Mouse (Mus musculus) layer of hippocampus, adult 18-20 months (tissue): ENCODE measurements around the gene Zfp974. TPM values are rescaled to one million over a fixed set of nuclear protein-coding genes. Genes with fewer than 3 reads are reported as not detected.
A peak's percentile ranks its signal among the peaks of the same experiment; 100 is the strongest.
"Not testable (repeated sequence)": the region's sequence is repeated elsewhere in the genome, so short reads cannot be mapped to it uniquely, and the experiment has no call there.

ENCODE experiments used
- DNase-seq, 2 experiments: peaks; one replicate each; pipeline ENCODE4 v3.0.0; 2022; ENCODE audit warnings: low spot score in 2 of 2
- long read RNA-seq: library from polyadenylated mRNA; stranded (forward); transcript quantifications from one replicate; pipeline ENCODE4 v2.0.0, GENCODE M21; 2021
- total RNA-seq, 2 experiments: library from RNA; stranded (reverse); gene quantifications; 2 replicates each; pipeline ENCODE4 v1.2.3; 2021

The Zfp974 gene
- total RNA-seq = 10 to 100 TPM; 14.8 to 16.7 TPM
- long read RNA-seq, partial matches to known transcripts = 0 of 2 reads
- long read RNA-seq, other reads (novel, unspliced or antisense) = 2 of 2 reads

GRCm38 (mm10) chr7:27928818-27929695 is at the start of gene Zfp974:
Zfp974 (minus strand) TSS chr7:27929460.
- peak; percentile 41 to 64 for DNase-seq

DNA sequence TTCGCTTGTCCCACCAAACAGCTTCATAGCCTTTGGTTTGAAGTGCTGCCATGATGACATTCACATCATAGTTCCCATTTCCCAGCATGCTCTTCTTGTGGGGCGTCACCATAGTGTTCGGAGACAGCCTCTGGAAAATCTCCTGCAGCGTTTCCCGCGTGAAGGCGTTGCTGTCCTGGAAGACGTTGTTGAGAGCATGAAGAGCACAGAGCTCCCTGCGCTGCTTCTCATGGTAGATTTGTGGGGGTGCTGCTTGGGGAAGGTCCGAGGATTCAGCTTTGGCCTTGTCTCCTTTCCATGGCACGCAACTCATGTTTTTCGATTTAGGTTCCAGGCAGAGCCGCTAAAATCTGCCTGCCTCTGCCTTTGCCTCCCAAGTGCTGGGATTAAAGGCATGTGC is 20.2 kb upstream of the Zfp974 start:
- DNase-seq = not testable (repeated sequence)

DNA sequence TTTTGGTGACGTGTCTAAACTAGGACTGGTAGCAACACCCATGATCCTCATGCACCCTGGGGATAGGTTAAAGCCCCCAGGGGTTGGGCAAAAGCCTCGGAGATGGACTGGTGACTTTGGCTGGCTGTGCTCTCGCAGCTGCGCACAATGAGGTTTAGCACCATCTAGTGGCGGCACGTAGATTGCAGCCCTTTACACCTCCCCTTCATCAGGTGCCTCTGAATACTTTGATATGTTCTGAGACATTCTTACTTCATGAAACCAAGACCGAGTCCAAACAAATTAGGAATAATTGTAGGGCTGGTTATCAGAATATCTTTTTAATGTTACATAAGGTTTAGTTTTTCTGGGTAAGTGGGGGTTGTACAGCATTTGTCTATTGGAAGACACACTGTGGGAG is 12.6 kb upstream of the Zfp974 start:
- peak in 1 of 2 experiments; percentile 34 for DNase-seq

DNA sequence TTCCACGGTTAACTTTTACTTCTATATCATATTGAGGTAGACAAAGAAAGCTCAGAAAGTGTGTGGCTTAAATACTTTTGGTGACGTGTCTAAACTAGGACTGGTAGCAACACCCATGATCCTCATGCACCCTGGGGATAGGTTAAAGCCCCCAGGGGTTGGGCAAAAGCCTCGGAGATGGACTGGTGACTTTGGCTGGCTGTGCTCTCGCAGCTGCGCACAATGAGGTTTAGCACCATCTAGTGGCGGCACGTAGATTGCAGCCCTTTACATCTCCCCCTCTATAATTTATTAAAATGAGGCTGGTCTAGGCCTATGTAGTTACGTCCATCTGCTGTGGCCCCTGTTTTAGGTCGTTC is 4.5 kb upstream of the Zfp974 start:
- DNase-seq = not testable (repeated sequence)

DNA sequence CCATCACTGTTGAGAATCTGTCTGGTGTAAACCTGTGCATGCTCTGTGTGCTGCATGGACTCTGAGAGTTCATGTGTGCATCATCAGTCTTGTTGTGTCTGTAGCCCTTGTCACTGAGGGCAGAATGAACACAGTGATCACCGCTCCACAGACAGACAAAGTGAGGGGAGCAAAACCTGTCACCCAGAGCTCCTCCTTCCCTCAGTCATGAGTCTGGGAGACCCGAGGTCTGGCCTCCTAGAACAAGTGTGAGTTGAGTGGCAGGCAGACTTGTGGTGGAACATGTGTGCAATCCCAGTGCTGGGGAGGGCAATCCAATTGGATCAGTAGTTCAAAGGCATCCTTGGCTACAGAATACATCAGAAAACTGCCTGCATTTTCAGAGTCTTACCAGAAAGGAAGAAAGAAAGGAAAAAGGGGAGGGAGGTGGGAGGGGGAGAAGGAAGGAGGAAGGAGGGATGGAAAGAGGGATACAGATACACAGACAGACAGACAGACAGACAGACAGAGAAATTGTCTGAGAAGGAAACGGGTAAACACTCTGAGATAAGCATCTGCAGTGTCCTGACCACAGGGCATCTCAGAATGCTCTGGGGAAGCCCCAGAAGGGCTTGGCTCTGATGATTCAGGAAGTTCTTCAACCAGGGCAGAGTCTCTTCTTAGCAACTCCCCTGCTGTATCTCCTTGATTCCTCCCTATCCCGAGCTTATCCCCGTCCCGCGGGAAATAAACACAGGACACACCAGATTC is 4.0 kb upstream of the Zfp974 start:
- no peak for DNase-seq

- not testable (repeated sequence) for DNase-seq
These were observed 2.2 kb downstream of the Zfp974 start for GRCm38 (mm10) chr7:27927041-27927440.

- DNase-seq = not testable (repeated sequence)
These were observed 18.3 kb downstream of the Zfp974 start for GRCm38 (mm10) chr7:27910952-27911351.

DNA sequence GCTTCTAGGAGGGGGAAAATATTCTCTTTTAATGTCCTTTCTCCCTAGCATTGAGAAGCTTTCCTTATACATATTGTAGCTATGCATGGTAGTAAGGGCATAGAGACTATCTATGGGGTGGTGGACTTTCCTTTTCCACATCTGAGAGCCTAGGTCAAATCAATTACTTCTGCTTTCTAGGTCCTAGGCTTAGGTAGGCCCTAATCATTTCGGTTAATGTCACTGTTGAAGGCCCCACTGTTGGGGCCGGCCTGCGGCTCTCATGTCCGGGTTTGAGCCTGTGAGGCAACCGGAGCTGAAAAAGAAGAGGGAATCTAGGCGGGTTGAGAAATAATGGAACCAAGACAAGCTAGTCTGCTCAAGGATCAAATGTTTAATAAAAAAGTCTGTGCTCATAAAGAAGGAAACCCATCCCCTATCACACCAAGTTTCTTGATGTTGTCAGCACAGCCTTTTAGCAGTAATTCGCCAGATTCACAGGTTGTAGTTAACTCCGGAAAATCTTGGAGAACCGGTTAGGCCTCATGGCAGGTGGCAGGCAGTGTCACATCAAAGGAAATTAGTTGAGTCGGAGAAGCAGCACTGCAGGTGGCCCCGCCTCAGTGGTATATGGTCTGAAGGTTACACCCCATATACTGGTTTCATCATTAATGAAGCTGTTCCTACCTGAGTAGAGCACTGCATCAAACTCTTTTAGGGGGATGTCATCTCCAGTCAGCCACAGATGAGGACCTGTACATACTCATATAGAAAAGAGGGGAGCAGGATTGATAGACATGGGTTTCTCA is 24.0 kb downstream of the Zfp974 start:
- no peak for DNase-seq

GRCm38 (mm10) chr7:27900601-27901000 is 28.7 kb downstream of the Zfp974 start:
- DNase-seq = no peak

GRCm38 (mm10) chr7:27881721-27882120 is 47.5 kb downstream of the Zfp974 start:
- no peak for DNase-seq

GRCm38 (mm10) chr7:27862578-27862977 is 66.7 kb downstream of the Zfp974 start:
- DNase-seq = not testable (repeated sequence)

DNA sequence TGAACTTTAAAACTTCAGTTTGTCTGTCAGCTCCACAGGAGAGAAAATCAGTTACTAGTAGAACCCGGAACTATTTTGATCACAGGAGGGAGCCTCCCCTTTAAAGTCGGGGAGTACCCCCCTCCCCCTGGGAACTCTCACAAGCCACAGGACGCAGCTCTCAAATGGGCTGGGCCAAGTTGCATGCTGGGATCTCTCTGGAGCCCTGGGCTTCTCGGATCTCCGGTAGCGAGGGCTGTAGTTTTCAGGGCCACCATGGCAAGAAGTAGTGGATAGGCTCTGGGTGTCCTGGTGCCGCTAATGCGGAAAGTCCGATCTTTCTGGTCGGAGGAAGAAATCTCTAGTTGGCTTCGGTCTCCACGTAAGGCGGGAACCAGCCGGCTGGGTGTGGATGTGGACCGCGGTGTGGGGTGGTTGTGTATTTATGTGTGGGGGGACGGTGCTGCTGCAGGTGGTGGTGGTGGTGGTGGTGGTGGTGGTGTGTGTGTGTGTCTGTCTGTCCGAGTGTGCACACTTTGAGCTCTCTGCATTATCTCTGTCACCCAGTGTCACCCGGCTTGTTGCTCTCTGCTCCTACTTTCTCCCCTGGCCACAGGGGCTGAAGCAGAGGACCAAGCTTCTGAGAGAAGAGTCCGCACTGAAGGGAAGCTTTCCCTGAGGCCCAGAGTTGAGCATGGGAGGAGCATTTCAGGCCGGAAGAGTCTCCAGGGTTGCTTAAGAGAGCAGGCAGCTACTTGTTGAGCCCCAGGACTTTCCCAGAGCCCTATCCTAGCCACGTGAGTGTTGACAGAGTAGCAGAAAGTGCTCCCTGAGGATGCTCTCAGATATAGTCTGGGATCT is 68.6 kb downstream of the Zfp974 start:
- peak; percentile 34 to 58 for DNase-seq

- DNase-seq = no peak
These were observed 69.7 kb downstream of the Zfp974 start for GRCm38 (mm10) chr7:27859301-27860251.

Other genes starting within 250 kb of the Zfp974 start
- gene Zfp607b, start 240.1 kb downstream of the Zfp974 start, total RNA-seq = 10 to 100 TPM; 10.3 to 10.6 TPM
- gene Zfp60, start 198.1 kb downstream of the Zfp974 start, total RNA-seq = 10 to 100 TPM; 36.0 to 37.7 TPM
- gene Zfp626, start 122.3 kb downstream of the Zfp974 start, total RNA-seq = 1 to 10 TPM; 8.0 to 8.3 TPM
- 1 to 10 TPM; 4.2 to 4.7 TPM for gene Zfp59, start 90.9 kb downstream of the Zfp974 start, total RNA-seq
- gene Zfp607a, start 71.9 kb downstream of the Zfp974 start, total RNA-seq = 1 to 10 TPM; 2.2 to 2.3 TPM
- gene Zfp780b, start 49.7 kb upstream of the Zfp974 start, total RNA-seq = 10 to 100 TPM; 20.1 to 20.3 TPM
- gene Zfp850, start 84.7 kb upstream of the Zfp974 start, total RNA-seq = 1 to 10 TPM; 5.4 to 7.0 TPM
- gene Psmc4, start 120.6 kb upstream of the Zfp974 start, total RNA-seq = 100 to 1,000 TPM; 124 to 127 TPM
- gene Fcgbp, start 141.8 kb upstream of the Zfp974 start, total RNA-seq = 1 to 10 TPM; 1.1 to 1.6 TPM
- under 1 TPM in 1 of 2 experiments, not detected in 1; 0.05 TPM for gene 9530053A07Rik, start 200.0 kb upstream of the Zfp974 start, total RNA-seq
- gene Fbl, start 240.2 kb upstream of the Zfp974 start, total RNA-seq = 10 to 100 TPM; 43.0 to 46.4 TPM